Mouse (Mus musculus) lung, postnatal 0 days (tissue): ENCODE data around the gene Mfsd12.

Source experiments
- CTCF ChIP-seq: IDR thresholded peaks from 2 replicates; pipeline ENCODE4 v1.5.1; 2016; ENCODE audit warnings: antibody characterized with exemption, mild to moderate bottlenecking
- EP300 ChIP-seq: IDR thresholded peaks from 2 replicates; pipeline ENCODE4 v1.6.1; 2016; ENCODE audit warnings: antibody characterized with exemption, mild to moderate bottlenecking, control low read depth

GRCm38 (mm10) chr10:81409330-81409729, 52.0 kb downstream of the Mfsd12 start:
- TF ChIP-seq CTCF = no peak
- TF ChIP-seq EP300 = no peak
